Mouse (Mus musculus) heart, embryonic 11.5 days (tissue): Measurements from ENCODE around the gene Pi4kb. TPM values are rescaled to one million over a fixed set of nuclear protein-coding genes. Genes with fewer than 3 reads are reported as not detected.
"Not testable (repeated sequence)": the region's sequence is repeated elsewhere in the genome, so short reads cannot be mapped to it uniquely, and the experiment has no call there.

Experiments
- ATAC-seq: fragments of 200-750 bp; cut with Nextera tagmentation; replicated peaks from 2 replicates; pipeline ENCODE4 v1.8.0; 2017; ENCODE audit warnings: moderate library complexity; ENCODE audit not compliant: insufficient number of reproducible peaks, low FRiP score, low TSS enrichment
- H3K27ac ChIP-seq: fragments of 300-500 bp; sonication (generic); 2 replicates; pipeline ENCODE4 v1.5.1; 2014; ENCODE audit warnings: mild to moderate bottlenecking, low read depth, low read length
- H3K27me3 ChIP-seq: fragments of 300-500 bp; sonication (generic); 2 replicates; pipeline ENCODE4 v1.6.1; 2014; ENCODE audit warnings: mild to moderate bottlenecking, low read length, mixed read lengths; ENCODE audit not compliant: control insufficient read depth, insufficient read depth
- H3K36me3 ChIP-seq: fragments of 300-500 bp; sonication (generic); 2 replicates; pipeline ENCODE4 v1.6.1; 2014; ENCODE audit warnings: mild to moderate bottlenecking, low read length, moderate library complexity, mixed read lengths; ENCODE audit not compliant: control insufficient read depth, insufficient read depth
- H3K4me1 ChIP-seq: fragments of 300-500 bp; sonication (generic); 2 replicates; pipeline ENCODE4 v1.6.1; 2014; ENCODE audit warnings: low read length; ENCODE audit not compliant: control insufficient read depth, insufficient read depth
- H3K4me2 ChIP-seq: fragments of 300-500 bp; sonication (generic); 2 replicates; pipeline ENCODE4 v1.6.1; 2014; ENCODE audit warnings: mild to moderate bottlenecking, moderate library complexity
- H3K4me3 ChIP-seq: fragments of 300-500 bp; sonication (generic); 2 replicates; pipeline ENCODE4 v1.5.1; 2014; ENCODE audit warnings: low read depth, low read length
- H3K9ac ChIP-seq: fragments of 300-500 bp; sonication (generic); 2 replicates; pipeline ENCODE4 v1.6.1; 2014; ENCODE audit warnings: mild to moderate bottlenecking, low read depth, low read length, moderate library complexity
- H3K9me3 ChIP-seq: fragments of 300-500 bp; sonication (generic); replicated peaks from 2 replicates; pipeline ENCODE4 v1.6.1; 2016; ENCODE audit warnings: low read length; ENCODE audit not compliant: control insufficient read depth
- WGBS: fragments of 180-500 bp; shearing (Covaris S2); extraction: QIAGEN DNeasy Blood & Tissue Kit; methylation state at CpG from one replicate; pipeline ENCODE4 v1.1.7; 2014; ENCODE audit not compliant: insufficient replicate concordance; 5-methylcytosine and 5-hydroxymethylcytosine counted together
- polyA plus RNA-seq: library from polyadenylated mRNA; unstranded; fragments of >200 nt; fragmentation: Nextera tagmentation; extraction: Ambion mirVana; gene quantifications from 2 replicates; pipeline ENCODE4 v1.2.1, GENCODE M21; 2014

Pi4kb gene
- polyA plus RNA-seq, 1 experiment from 2014 or later, result 12.9 TPM

DNA sequence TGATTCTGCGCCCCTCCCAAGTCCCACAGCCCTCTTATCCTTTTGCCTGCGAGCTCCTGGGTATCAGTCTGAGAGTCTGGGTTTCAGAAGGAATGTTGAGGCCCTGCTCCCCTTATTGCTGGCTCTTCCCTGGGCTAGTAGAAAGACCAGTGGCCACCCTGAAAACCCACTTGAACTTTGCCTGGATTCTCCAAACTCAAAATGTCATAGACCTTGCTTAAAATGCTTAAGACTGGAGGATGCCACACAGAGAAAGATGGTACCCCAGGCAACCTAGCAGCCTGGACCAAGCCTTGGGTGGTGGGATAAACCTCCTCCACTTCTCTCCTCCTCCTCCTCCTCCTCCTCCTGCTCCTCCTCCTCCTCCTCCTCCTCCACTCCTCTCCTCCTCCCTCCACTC lies 40.9 kb upstream of the Pi4kb start:
- not testable (repeated sequence) for H3K27me3 ChIP-seq, H3K9me3 ChIP-seq, H3K4me1 ChIP-seq, H3K9ac ChIP-seq, ATAC-seq, H3K36me3 ChIP-seq
- no CpG with 5 or more reads among the region's 2 CpGs for WGBS
- Histone ChIP-seq H3K4me3 (peak overlapping the region; percentile 39), H3K4me2 (peak overlapping the region; percentile 60), H3K27ac (peak overlapping the region; percentile 78; the same call in 1 of the 2 replicates)

DNA sequence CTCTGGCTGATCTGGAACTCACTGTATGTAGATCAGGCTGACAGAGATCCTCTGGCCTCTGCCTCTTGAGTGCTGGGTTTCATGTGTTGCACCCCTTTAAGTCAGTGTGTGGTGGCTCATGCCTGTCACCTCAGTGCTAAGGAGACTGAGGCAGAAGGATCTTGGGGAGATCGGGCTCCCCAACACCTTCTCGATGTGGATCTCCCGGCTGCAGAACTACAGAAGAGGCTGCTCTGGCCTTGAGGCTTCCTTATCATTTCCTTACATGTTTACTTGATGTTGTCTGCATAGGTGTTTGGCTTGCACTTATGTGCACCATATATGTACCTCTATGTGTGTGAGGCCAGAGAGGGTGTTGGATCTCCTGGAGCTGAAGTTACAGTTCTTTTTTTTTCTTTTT lies 40.0 kb upstream of the Pi4kb start:
- not testable (repeated sequence) for H3K9ac ChIP-seq, H3K27me3 ChIP-seq, H3K4me2 ChIP-seq, H3K27ac ChIP-seq, ATAC-seq, H3K9me3 ChIP-seq, H3K4me3 ChIP-seq, H3K4me1 ChIP-seq, H3K36me3 ChIP-seq
- WGBS, result 91% methylated on average over 3 of the region's 3 CpGs

DNA sequence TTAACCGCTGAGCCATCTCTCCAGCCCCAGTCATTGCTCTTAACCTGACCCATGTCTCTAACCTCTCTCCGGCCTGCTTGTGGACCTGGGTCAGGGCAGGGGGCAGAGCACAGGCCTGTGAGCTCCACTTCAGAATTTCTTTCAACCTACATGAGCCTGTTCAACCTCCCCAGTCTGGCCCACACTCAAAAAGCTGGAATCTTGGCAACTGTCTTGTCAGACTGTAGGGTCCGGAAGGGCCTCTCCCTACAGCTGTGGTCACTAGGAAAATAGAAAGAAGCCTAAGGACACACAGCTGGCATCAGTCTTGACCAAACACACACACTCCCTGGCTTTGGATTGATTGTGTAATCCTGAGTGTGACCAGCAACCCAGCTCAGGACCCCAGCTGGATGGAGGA lies 39.2 kb upstream of the Pi4kb start:
- not testable (repeated sequence) for H3K9me3 ChIP-seq, H3K27ac ChIP-seq, H3K27me3 ChIP-seq, ATAC-seq, H3K9ac ChIP-seq, H3K36me3 ChIP-seq, H3K4me2 ChIP-seq, H3K4me3 ChIP-seq
- WGBS, result 81% methylated on average over 3 of the region's 3 CpGs
- peaks cover 10% of the 10 kb centered on the region; the same call in 1 of the 2 replicates for H3K4me1 ChIP-seq

DNA sequence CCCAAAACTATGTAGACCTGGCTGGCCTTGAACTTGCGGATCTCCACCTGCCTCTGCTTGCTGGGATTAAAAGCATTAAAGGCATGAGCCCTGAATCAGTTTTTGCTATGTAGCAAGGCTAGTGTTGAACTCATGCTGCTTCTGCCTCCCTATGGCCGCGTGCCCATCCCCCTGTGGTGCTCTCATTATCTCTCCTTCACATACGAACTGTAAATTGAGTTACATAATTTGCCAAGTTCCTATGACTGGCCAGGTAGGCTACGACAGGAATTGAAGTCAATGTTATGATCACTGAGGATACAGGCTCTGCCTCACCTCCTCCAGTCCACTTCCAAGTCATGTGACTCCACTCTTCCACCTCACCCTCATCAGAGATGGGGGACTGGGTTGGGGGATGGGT lies 38.4 kb upstream of the Pi4kb start:
- peaks cover 10% of the 10 kb centered on the region; the same call in 1 of the 2 replicates for H3K4me1 ChIP-seq
- not testable (repeated sequence) for H3K9me3 ChIP-seq, H3K9ac ChIP-seq, H3K4me3 ChIP-seq, H3K27me3 ChIP-seq, H3K27ac ChIP-seq, H3K4me2 ChIP-seq, H3K36me3 ChIP-seq, ATAC-seq
- 81% methylated on average over 5 of the region's 5 CpGs for WGBS

DNA sequence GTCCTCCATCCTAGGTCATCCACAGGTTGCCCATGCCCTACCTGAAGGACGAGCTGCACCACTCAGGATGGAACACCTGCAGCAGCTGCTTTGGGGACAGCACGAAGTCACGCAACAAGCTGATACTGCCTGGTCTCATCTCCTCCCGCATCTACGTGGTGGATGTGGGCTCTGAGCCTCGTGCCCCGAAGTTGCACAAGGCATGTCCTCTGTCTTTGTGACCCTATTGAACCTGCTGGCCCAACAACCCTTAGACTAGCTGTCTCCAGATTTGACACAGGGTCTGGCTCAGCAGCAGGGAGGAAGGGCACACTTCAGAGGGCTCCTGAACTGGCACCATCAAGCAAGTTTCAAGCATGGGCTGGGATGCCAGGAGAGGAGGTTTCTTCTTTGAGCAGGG lies 37.3 kb upstream of the Pi4kb start:
- not testable (repeated sequence) for H3K9me3 ChIP-seq, H3K27ac ChIP-seq, H3K4me1 ChIP-seq, H3K9ac ChIP-seq, ATAC-seq, H3K36me3 ChIP-seq, H3K4me3 ChIP-seq, H3K27me3 ChIP-seq, H3K4me2 ChIP-seq
- 87% methylated on average over 6 of the region's 7 CpGs for WGBS

DNA sequence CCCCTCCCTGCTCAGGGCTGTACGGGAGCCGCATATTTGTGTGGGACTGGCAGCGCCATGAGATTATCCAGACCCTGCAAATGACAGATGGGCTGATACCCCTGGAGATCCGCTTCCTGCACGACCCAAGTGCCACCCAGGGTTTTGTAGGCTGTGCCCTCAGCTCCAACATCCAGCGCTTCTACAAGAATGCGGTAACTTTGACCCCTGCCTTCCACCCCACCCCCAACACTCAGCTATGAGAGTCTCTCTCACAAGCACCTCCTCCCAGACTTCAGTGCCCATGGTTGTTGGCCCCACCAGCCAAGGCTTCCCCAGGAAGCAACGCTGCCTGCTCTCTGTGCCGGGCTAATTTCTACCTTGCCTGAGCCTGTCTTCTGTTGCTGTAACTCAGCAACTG lies 34.5 kb upstream of the Pi4kb start:
- 22% methylated on average over 9 of the region's 9 CpGs for WGBS
- not testable (repeated sequence) for H3K4me3 ChIP-seq, H3K9ac ChIP-seq, H3K4me1 ChIP-seq, H3K4me2 ChIP-seq, H3K36me3 ChIP-seq, H3K27ac ChIP-seq, H3K9me3 ChIP-seq, H3K27me3 ChIP-seq
- ATAC-seq, result peak; percentile 44; the same call in 1 of the 2 replicates

DNA sequence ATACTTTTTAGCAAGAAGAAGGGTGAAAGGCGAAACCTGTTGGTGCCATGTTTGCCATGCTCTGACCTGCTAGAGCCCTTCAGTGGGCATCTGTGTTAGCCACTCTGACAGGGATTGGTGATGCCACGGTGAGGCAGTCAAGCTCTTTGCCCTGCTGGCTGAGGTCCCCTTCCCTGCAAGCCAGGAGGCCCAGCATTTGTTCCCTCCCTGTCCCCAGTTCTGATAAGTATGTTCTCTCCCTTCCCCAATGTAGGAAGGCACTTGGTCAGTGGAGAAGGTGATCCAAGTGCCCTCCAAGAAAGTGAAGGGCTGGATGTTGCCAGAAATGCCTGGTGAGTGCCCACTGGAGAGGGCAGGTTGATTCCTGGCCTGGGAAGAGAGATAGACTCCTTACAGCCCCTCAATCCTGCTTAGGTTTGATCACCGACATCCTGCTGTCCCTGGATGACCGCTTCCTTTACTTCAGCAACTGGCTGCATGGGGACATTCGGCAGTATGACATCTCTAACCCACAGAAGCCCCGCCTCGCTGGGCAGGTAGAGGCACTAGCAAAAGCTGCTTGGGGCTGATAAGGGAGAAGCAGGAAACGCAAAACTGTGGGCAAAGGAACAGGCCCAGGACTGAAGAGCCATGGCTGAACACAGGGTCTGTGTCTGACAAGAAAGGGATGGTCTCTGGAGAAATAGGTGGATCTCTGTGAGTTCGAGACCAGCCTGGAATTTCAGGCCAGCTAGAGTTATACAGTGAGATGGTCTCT lies 32.1 kb upstream of the Pi4kb start:
- H3K9me3 ChIP-seq, H3K4me2 ChIP-seq, H3K36me3 ChIP-seq, H3K27ac ChIP-seq, H3K4me1 ChIP-seq, H3K27me3 ChIP-seq, H3K9ac ChIP-seq, H3K4me3 ChIP-seq: not testable (repeated sequence)
- 65% methylated on average over 9 of the region's 9 CpGs for WGBS
- peak; percentile 55; the same call in 1 of the 2 replicates for ATAC-seq

DNA sequence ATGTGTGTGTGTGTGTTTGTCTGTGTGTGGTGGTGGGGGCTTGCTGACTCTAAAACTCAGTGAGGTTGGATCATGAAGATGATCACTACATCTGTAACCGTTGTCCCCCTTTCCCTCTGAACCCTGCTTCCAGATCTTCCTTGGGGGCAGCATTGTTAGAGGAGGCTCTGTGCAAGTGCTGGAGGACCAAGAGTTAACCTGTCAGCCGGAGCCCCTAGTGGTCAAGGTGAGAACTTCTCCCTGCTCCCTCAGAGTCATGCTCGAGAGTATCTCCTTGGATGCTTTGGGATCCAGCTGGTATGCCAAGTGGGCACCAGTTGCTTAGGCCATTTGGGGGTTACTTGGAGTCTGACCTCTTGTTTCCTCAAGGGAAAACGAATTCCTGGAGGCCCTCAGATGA lies 30.8 kb upstream of the Pi4kb start:
- ATAC-seq, H3K4me2 ChIP-seq, H3K4me3 ChIP-seq, H3K9ac ChIP-seq, H3K27me3 ChIP-seq, H3K9me3 ChIP-seq, H3K4me1 ChIP-seq, H3K27ac ChIP-seq, H3K36me3 ChIP-seq: not testable (repeated sequence)
- 24% methylated on average over 3 of the region's 4 CpGs for WGBS

DNA sequence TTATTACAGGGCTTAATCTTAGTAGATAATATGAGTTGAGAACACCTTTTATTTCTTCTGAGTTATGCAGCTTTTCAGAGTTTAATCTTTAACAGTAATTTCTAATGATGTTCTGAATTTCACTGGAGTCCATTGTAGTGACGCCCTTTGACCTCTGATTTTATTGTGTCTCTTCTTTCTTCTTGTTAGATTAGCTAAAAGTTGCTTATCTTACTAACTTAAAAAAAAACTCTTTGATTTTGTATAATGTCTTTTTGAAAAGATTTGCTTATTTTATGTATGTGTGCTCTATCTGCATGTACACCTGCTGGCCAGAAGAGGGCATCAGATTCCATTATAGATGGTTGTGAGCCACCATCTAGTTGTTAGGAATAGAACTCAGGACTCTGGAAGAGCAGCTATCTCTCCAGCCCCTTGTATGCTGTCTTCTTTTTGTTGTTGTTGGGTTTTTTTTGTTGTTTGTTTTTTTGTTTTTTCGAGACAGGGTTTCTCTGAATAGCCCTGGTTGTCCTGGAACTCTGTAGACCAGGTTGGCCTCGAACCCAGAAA lies 26.4 kb upstream of the Pi4kb start:
- no peak overlapping the region for H3K4me2 ChIP-seq
- no peaks in the 10 kb centered on the region for H3K27me3 ChIP-seq
- H3K9me3 ChIP-seq, result no peaks in the 10 kb centered on the region
- H3K27ac ChIP-seq, result no peak overlapping the region
- 66% methylated on average over 3 of the region's 3 CpGs for WGBS
- no peak overlapping the region for H3K4me3 ChIP-seq
- 0 out of 2 replicates have a peak, but pooled peaks cover 2% of the 10 kb centered on the region for H3K4me1 ChIP-seq
- no peak overlapping the region for H3K9ac ChIP-seq
- no peaks in the 10 kb centered on the region for H3K36me3 ChIP-seq
- ATAC-seq, result no peak
